Mouse (Mus musculus) E14TG2a.4 (cell line): ENCODE results near the gene Plekho2.

Source experiments
- H3K27me3 ChIP-seq: 2 replicates; pipeline ENCODE4 v1.6.1; 2014; ENCODE audit warnings: low read length, control low read depth; ENCODE audit not compliant: insufficient read depth
- H3K36me3 ChIP-seq: 2 replicates; pipeline ENCODE4 v1.6.1; 2014; ENCODE audit warnings: low read length, control low read depth; ENCODE audit not compliant: insufficient read depth
- H3K4me1 ChIP-seq: replicated peaks from 2 replicates; pipeline ENCODE4 v1.6.1; 2014; ENCODE audit warnings: low read depth, low read length, control low read depth
- H3K4me3 ChIP-seq: replicated peaks from 2 replicates; pipeline ENCODE4 v1.5.1; 2014; ENCODE audit warnings: mild to moderate bottlenecking, low read length
- H3K9me3 ChIP-seq: 2 replicates; pipeline ENCODE4 v1.6.1; 2014; ENCODE audit warnings: low read length, control low read depth
- CTCF ChIP-seq: conservative IDR thresholded peaks from 2 replicates; pipeline ENCODE4 v1.5.1; 2014; ENCODE audit warnings: low read length
- NANOG ChIP-seq: IDR thresholded peaks from 2 replicates; pipeline ENCODE4 v1.6.1; 2014; ENCODE audit warnings: borderline replicate concordance, low read length, mixed read lengths
- POU5F1 ChIP-seq: IDR thresholded peaks from 2 replicates; pipeline ENCODE4 v1.6.1; 2014; ENCODE audit warnings: low read length, borderline replicate concordance

Plekho2 gene

DNA sequence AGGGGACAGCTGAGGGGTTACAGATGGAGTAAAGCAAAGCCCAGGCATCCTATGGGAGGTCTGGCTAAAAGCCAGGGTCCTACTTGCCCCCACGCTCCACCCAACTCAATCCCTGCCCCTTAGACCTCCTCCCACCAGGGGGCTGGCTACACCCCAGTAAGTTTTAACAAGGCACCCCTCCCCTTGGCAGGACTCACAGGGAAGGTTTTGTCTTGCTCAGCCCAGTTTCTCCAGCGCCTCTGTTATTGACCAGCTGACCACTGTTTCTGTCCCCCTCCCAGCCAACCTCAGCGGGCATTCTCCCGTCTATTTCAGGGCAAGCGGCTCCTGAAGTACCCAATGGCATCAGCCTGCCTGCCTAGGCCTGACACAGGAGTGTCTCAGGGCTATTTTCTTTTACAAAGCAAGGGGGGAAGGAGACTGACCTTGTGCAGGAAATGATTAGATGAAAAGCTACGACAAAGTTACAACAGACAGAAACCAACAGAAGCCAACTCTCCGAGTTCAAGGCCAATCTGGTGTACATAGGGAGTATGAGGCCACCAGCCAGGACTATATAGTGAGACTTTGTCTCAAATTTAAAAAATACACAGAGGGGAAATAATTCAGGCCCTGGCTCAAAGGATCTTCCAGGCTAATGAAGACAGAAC is 2.9 kb downstream of the Plekho2 start:
- TF ChIP-seq NANOG: no peak
- no peak for TF ChIP-seq CTCF
- no peak for TF ChIP-seq POU5F1
- Histone ChIP-seq H3K9me3 (no peaks in the 10 kb centered on the region), H3K36me3 (peaks cover 5% of the 10 kb centered on the region), H3K4me1 (peaks cover 57% of the 10 kb centered on the region), H3K27me3 (peaks cover 11% of the 10 kb centered on the region), H3K4me3 (no peak overlapping the region)

DNA sequence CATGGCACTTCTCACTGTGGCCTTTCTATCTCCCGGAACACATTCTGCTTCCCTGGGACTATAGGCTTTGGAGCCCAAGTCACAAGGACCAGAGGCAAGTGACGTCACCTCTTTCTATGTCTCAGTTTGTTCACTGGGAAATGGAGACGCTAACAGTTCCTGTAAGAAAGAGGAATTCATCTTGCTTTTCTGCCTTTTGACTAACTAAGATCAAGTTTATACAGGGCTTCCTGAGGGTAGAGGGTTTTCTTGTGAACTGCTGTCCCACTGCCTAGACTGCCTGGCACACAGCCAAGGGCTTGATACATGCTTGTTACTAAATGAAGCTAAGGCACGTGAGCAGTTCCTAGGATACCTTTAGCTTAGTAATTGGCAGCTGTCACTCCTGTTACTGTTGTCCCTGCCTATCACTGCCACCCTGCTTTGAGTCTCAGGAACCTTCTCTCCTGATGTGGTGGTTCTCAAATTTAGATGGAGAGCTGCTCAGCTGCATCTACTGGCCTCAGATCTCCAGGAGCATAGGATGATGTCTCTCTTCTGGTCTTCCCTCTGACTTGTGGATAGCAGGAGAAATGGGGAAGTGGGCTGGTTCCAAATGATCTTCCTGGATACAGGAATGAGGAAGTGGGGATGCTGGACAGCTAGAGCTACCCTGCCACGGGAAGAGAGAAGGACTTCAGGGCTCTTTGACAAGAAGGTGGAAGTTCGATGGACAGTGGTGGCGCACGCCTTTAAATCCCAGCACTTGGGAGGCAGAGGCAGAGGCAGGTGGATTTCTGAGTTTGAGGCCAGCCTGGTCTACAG is 4.2 kb downstream of the Plekho2 start:
- TF ChIP-seq POU5F1 (no peak), NANOG (no peak), CTCF (no peak)
- peaks cover 50% of the 10 kb centered on the region for H3K4me1 ChIP-seq
- no peaks in the 10 kb centered on the region for H3K9me3 ChIP-seq
- peaks cover 11% of the 10 kb centered on the region for H3K27me3 ChIP-seq
- H3K4me3 ChIP-seq: no peak overlapping the region
- peaks cover 6% of the 10 kb centered on the region for H3K36me3 ChIP-seq

DNA sequence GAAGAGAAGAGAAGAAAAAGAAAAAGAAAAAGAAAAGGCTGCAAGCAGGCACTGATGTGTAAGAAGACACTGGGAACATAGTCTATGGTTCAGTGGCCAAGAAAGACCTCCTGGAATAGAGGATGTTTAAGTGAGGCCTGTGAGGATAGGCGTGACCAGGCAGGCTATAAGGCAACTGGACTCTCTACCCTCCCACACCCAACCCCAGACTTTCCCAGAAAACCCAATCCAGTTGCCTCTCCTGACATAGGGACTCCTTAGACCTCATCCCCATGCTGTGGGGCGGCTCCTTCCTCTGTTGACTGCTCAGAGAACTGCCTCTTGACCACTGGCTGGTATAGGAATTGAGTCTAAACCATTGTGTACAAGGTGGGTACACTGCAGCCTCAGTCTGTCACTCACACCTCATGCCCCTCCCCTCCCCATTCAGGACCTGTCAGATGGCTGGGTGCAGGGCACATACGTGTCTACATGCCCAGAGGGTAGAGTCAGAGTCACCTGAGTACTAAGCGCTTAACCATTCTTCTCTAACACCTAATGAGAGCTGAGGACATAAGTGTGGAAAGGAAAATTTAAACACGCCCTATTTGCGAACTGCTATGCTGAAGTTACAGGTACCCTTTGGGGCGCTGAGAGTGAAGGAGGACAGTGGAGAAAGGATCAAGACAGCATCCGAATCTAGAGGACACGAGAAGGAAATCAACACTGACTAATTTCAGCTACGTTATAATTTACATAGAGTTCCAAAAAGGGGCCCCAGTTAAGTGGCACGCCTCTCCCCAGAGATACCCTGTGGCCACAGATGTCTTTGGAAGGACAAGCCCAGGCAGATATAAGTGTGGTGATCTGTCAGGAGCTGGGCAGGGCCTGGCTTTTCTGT is 5.1 kb downstream of the Plekho2 start:
- Histone ChIP-seq H3K27me3 (peaks cover 11% of the 10 kb centered on the region), H3K4me3 (no peak overlapping the region), H3K36me3 (peaks cover 9% of the 10 kb centered on the region), H3K4me1 (peaks cover 47% of the 10 kb centered on the region), H3K9me3 (no peaks in the 10 kb centered on the region)
- TF ChIP-seq CTCF (no peak), NANOG (no peak), POU5F1 (no peak)

DNA sequence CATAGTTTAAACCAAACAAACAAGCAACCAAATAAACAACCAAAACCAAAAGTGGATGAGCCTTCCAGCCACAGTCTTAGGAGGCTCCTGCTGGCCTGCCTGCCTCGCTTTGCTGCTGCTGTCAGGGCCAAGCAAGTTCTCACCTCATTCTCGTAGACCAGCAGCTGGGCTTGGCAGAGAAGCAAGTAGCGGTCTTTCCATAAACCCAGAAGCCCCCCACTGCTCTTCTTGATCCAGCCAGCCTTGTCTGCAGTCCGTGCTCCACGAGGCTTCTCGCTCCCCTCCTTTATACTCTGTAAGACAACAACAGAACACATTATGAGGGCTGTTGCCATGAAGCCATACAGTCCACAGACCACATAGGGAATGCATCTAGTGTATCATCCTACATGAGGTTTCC is 7.0 kb downstream of the Plekho2 start:
- Histone ChIP-seq H3K27me3 (no peaks in the 10 kb centered on the region), H3K9me3 (no peaks in the 10 kb centered on the region), H3K4me1 (peaks cover 31% of the 10 kb centered on the region), H3K4me3 (no peak overlapping the region), H3K36me3 (peaks cover 13% of the 10 kb centered on the region)
- no peak for TF ChIP-seq NANOG
- no peak for TF ChIP-seq CTCF
- TF ChIP-seq POU5F1: no peak

DNA sequence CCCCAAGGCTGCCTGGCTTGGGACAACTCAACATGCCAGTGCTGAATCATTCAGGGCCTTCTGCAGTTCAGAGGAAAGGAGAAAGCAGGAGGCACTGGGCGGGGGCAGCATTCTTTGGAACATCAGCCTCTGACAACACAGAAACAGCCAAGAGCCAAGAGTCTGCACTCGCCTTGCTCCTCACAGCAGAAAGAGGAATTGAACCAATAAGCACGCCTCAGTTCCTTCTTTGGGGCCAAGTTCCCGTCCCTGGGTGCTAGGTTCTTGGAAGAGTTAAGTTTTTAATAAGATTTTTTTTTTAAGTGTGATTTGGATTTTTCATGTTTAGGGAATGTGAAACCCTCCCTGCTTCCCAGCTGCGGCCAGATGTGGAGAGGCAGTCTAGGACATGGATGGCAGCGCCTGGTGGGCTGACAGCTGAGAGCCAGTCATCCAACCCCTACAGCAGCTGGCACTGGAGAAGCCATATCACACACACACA is 10.3 kb downstream of the Plekho2 start:
- H3K27me3 ChIP-seq: no peaks in the 10 kb centered on the region
- H3K4me3 ChIP-seq: no peak overlapping the region
- TF ChIP-seq NANOG (no peak), POU5F1 (no peak)
- peaks cover 2% of the 10 kb centered on the region for H3K4me1 ChIP-seq
- peaks cover 13% of the 10 kb centered on the region for H3K36me3 ChIP-seq
- H3K9me3 ChIP-seq: no peaks in the 10 kb centered on the region

DNA sequence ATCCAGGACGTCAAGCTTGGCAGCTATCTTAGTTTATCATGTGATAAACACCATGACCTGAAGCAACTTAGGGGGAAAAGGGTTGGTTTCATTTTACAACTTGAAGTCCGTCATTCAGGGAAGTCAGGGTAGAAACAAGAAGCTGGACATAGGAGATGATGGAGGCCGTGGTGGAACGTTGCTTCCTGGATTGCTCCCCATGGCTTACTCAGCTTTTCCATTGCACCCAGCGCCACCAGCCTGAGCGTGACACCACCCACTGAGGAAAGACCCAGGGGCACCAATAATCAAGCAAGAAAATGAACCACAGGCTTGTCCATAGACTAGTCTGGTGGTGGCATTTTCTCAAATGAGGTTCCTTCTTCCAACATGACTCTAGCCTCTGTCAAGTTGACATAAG is 11.1 kb downstream of the Plekho2 start:
- H3K36me3 ChIP-seq: peaks cover 15% of the 10 kb centered on the region
- TF ChIP-seq NANOG (no peak), POU5F1 (no peak), CTCF (no peak)
- no peak overlapping the region for H3K4me3 ChIP-seq
- H3K9me3 ChIP-seq: no peaks in the 10 kb centered on the region
- no peaks in the 10 kb centered on the region for H3K27me3 ChIP-seq
- no peaks in the 10 kb centered on the region for H3K4me1 ChIP-seq

DNA sequence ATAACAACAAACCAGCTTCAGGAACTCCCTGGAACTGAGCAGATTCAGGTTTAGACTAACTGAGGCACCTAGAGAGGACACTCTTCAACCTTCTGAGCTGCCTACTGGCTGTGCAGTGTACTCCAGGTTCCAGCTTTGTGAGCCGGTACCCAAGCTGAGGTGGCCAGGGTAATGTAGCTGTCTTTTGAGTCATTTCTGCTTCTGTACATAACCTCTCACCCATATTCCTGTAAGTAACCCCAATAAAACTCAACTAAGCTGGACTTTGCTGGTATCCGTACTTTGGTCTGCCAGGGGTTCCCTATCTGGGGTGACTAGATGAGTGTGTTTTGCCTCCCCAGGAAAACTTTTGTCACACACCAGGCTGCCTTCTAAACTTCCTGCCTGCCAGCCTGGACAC is 15.1 kb downstream of the Plekho2 start:
- Histone ChIP-seq H3K27me3 (no peaks in the 10 kb centered on the region), H3K4me1 (0 out of 2 replicates have a peak, but pooled peaks cover 8% of the 10 kb centered on the region), H3K36me3 (peaks cover 19% of the 10 kb centered on the region), H3K4me3 (no peak overlapping the region), H3K9me3 (no peaks in the 10 kb centered on the region)
- TF ChIP-seq NANOG (no peak), POU5F1 (no peak), CTCF (no peak)

DNA sequence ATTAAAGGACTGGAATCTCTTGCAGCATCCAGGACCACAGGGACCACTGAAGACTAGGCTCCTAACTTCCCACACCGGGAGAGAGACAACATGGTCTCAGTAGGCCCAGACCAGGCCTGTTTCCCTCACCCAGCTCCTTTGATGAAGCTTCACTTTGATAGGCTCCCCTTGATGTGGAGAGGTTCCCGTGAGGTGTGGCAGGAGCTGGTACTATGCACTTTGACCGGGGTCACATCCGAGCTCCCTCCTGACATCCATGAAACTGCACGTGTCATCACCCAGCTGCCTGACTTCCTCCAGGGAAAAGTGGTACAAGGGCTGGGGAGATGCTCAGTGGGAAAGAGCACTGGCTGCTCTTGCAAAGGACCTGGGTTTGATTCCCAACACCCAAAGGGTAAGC is 16.8 kb downstream of the Plekho2 start:
- Histone ChIP-seq H3K36me3 (peaks cover 29% of the 10 kb centered on the region), H3K4me1 (0 out of 2 replicates have a peak, but pooled peaks cover 8% of the 10 kb centered on the region), H3K4me3 (no peak overlapping the region), H3K27me3 (no peaks in the 10 kb centered on the region), H3K9me3 (no peaks in the 10 kb centered on the region)
- no peak for TF ChIP-seq CTCF
- no peak for TF ChIP-seq NANOG
- no peak for TF ChIP-seq POU5F1
